ENCODE assay signal across 22 mouse cellular contexts in genomic region chr9:27172839-27173238, GRCm38 (mm10). TPM values are rescaled to one million over a fixed set of nuclear protein-coding genes. Genes with fewer than 3 reads are reported as not detected.
DNase-seq lines count a peak whose midpoint lies in the region; ATAC-seq lines count a peak whose summit lies in the region.
"Had no signal": no experiment of that assay in that cellular context is flagged by ENCODE, and none has a peak within 500 bp of the region (broad histone marks: within the 10 kb centered on the region; RNA-seq: fewer than 3 reads in every experiment).

No protein-coding gene starts in this region.

- no peaks in the 10 kb centered on the region for H3K36me3 ChIP-seq in midbrain, embryonic 13.5 days
- H3K36me3 ChIP-seq: G1E had no signal

- H3K4me1 ChIP-seq in midbrain, embryonic 13.5 days (replicated peaks), result peaks cover 11% of the 10 kb centered on the region

- H3K9ac ChIP-seq in midbrain, embryonic 13.5 days (replicated peaks), result no peak overlapping the region

- no peak overlapping the region for H3K4me3 ChIP-seq in midbrain, embryonic 13.5 days (replicated peaks)

- no peak overlapping the region for H3K27ac ChIP-seq in midbrain, embryonic 13.5 days

- H3K27me3 ChIP-seq in midbrain, embryonic 13.5 days, result peaks cover 9% of the 10 kb centered on the region; the same call in 1 of the 2 replicates

- 88% methylated on average over 6 of the region's 6 CpGs for WGBS in midbrain, embryonic 13.5 days

- H3K4me2 ChIP-seq in midbrain, embryonic 13.5 days (replicated peaks), result no peak overlapping the region

- ATAC-seq in common myeloid progenitor, adult 5-6 weeks (replicated peaks; ENCODE audit: low read depth, poor library complexity, severe bottlenecking), result peak; percentile 49
- ATAC-seq in granulocyte monocyte progenitor cell, adult 5-6 weeks (replicated peaks; ENCODE audit: poor library complexity, severe bottlenecking), result peak; percentile 37; the same call in 1 of the 2 replicates
- ATAC-seq in hematopoietic stem cell, adult 5-6 weeks (replicated peaks in 1 of 2; ENCODE audit: insufficient read depth in 1 of 2, low FRiP score in 2 of 2, low TSS enrichment in 1 of 2, low read depth in 1 of 2, poor library complexity in 2 of 2, severe bottlenecking in 2 of 2), result peak; percentile 68 to 74
- 0 out of 2 replicates have a peak, but pooled peaks have one; percentile 32 for ATAC-seq in megakaryocyte progenitor cell, adult 5-6 weeks (replicated peaks; ENCODE audit: poor library complexity)
- ATAC-seq in midbrain, embryonic 13.5 days, result no peak
- ATAC-seq: activated CD4-positive, CD25-positive, alpha-beta regulatory T cell, adult 4 months; CD4-positive, CD25-positive, alpha-beta regulatory T cell, adult 4 months; Patski had no signal

- no peaks in the 10 kb centered on the region for H3K9me3 ChIP-seq in midbrain, embryonic 13.5 days
- H3K9me3 ChIP-seq: G1E had no signal

- no peak for DNase-seq in gastrocnemius, postnatal 25 days
- DNase-seq in adrenal gland, adult 8-10 months, result no peak
- DNase-seq in right cerebral cortex, adult 2 months (ENCODE audit: low spot score in 2 of 2), result no peak
- DNase-seq: adrenal gland, adult 2 months; adrenal gland, postnatal 10 days; adrenal gland, postnatal 14 days; adrenal gland, postnatal 25 days; adrenal gland, postnatal 36 days; B cell, adult 2 months; cerebellum, adult 11 months; cerebellum, adult 11-12 months; cerebellum, adult 18-20 months had no signal

RNA-seq across cellular contexts. Expression of gene Jam3, which starts 17.6 kb away (rescaled TPM):
- total RNA-seq in common myeloid progenitor, adult 5-6 weeks (2017), result 0.14 TPM in 1 of 2 replicates, not detected in the other
- not detected in 2 replicates for total RNA-seq in granulocyte monocyte progenitor cell, adult 5-6 weeks (2014; fragmentation: Nextera tagmentation)
- total RNA-seq in granulocyte monocyte progenitor cell, adult 5-6 weeks (2017), result 0.22 and 0.26 TPM in 2 replicates
- 4.1 and 7.0 TPM in 2 replicates for total RNA-seq in hematopoietic stem cell, adult 5-6 weeks (2017)
- total RNA-seq in megakaryocyte progenitor cell, adult 5-6 weeks (2015), result 0.10 TPM in 1 of 2 replicates, not detected in the other
- total RNA-seq in megakaryocyte progenitor cell, adult 5-6 weeks (2017), result 0.27 TPM in 1 of 2 replicates, not detected in the other
- 1 to 10 TPM; 8.5 to 8.6 TPM for total RNA-seq in gastrocnemius, postnatal 25 days (2021)
- 10 to 100 TPM; 40.4 to 55.7 (median 47.1) TPM for total RNA-seq in adrenal gland, adult 8-10 months (2022)
- polyA plus RNA-seq in midbrain, embryonic 13.5 days (2015; fragmentation: Nextera tagmentation; extraction: Ambion mirVana), result 99.8 and 103 TPM in 2 replicates
- total RNA-seq: G1E, MEL had no signal
- polyA plus RNA-seq: G1E had no signal
